Mouse (Mus musculus) testis, adult 2 months (tissue): ENCODE measurements around the gene Kcnmb2.

Source experiments
- CTCF ChIP-seq: fragments of 200-500 bp; IDR thresholded peaks from 2 replicates; pipeline ENCODE4 v1.5.1; 2012; ENCODE audit warnings: low read depth, mild to moderate bottlenecking, inconsistent platforms, low read length, moderate library complexity; ENCODE audit not compliant: control insufficient read depth, insufficient read depth, insufficient replicate concordance
- POLR2A ChIP-seq: fragments of 200-500 bp; IDR thresholded peaks from 2 replicates; pipeline ENCODE4 v1.6.1; 2012; ENCODE audit warnings: low read depth, mild to moderate bottlenecking, inconsistent platforms, low read length, moderate library complexity; ENCODE audit not compliant: control insufficient read depth

GRCm38 (mm10) chr3:32029375-32030050 lies 127.2 kb downstream of the Kcnmb2 start:
- TF ChIP-seq CTCF, result no peak
- no peak for TF ChIP-seq POLR2A
